Mouse (Mus musculus) bone marrow macrophage, adult 2 months (primary cell): ENCODE measurements around the gene Acr.

Experiments
- CTCF ChIP-seq: IDR thresholded peaks from 2 replicates; pipeline ENCODE4 v1.5.1; 2012; ENCODE audit warnings: low read depth, mild to moderate bottlenecking, low read length, moderate library complexity
- POLR2A ChIP-seq: IDR thresholded peaks from 2 replicates; pipeline ENCODE4 v1.6.1; 2012; ENCODE audit warnings: mild to moderate bottlenecking, low read depth, low read length, borderline replicate concordance

DNA sequence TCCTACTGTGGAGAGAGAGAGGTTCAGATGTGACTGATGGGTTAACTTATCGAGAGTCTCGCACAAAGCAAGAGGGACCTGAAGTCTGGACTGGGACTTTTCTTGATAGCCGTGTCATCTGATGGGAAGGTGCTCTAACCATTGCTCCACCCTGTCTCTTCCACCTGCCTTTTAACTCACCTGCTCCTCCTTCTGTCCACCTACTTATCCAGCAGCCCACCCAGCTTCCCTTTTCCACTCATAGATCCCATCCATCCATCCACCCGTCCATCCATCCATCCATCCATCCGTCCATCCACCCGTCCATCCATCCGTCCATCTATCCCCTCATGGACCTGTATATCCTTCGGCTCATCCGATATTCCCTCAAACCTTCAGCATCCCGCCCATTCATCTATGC, 39.2 kb upstream of the Acr start:
- TF ChIP-seq POLR2A (no peak), CTCF (no peak)
